Mouse (Mus musculus) Muller cell, postnatal 12 days (primary cell): Measurements from ENCODE around the gene Ajm1.

Experiments
- DNase-seq: peaks from one replicate; pipeline ENCODE4 v3.0.0-alpha.2; 2015; ENCODE audit errors: inconsistent ontology term

Ajm1 gene

DNA sequence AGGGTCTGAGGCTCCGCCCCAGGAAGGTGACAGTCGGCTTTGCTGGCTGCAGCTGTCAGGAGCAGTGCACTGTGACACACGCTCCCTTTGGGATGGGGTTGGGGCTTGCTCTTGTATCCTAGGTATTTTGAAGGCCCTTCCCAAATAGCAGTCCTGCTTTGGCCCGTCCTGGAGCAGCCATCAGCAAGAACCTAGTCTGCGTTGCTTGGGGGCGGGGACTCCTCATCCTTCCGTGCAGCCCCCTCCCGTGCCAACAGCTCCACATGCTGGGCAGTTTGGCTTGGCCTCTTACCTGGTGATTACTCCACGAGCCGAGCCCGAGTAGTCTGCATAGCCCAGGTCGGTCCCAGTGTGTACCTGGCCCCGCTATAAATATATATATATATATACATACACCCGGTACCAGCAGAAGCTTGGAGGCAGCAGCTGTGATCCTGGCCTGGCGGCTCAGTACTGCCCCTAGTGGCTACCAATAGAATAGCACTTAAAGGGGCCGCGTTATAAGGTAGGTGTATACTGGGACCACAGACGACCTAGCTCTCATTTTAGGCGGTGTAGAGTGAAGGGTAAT is at the start of gene Ajm1:
TSS of gene Ajm1 (minus strand) at position 464 of the 571 bp plus-strand sequence.
- peak; percentile 36 for DNase-seq

DNA sequence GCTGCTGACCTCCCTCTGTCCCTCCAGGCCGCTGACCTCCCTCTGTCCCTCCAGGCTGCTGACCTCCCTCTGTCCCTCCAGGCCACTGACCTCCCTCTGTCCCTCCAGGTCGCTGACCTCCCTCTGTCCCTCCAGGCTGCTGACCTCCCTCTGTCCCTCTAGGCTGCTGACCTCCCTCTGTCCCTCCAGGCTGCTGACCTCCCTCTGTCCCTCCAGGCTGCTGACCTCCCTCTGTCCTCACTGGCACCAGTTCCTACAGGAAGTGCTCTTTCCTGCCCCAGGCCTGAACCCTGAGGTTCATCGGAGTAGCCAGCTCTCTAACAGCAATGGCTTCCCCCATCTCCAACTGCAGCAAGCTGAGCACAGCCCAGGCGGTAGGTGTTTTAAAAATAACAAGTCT is 47.2 kb upstream of the Ajm1 start:
- DNase-seq, result no peak

DNA sequence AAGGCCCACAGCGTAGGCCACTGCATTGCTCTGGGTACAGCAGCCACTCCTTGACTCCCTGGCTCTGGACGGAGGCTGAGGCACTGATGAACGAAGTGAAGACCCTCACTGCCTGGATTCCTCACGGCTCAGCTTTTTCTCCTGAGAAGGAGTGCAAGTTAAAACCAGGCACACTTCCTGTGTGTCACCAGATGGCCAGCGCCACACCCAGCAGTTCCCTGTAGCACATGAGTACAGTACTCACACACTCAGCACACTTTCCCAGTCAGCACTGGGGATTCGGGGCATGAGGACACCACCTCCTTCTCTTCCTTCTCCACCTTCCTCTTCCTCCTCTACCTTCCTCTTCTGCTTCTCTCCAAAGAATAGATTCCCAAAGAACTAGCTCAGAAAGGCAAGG is 46.3 kb upstream of the Ajm1 start, which contains the start of gene Fcna:
TSS of gene Fcna (minus strand) at position 220 of the 400 bp plus-strand sequence.
- no peak for DNase-seq

DNA sequence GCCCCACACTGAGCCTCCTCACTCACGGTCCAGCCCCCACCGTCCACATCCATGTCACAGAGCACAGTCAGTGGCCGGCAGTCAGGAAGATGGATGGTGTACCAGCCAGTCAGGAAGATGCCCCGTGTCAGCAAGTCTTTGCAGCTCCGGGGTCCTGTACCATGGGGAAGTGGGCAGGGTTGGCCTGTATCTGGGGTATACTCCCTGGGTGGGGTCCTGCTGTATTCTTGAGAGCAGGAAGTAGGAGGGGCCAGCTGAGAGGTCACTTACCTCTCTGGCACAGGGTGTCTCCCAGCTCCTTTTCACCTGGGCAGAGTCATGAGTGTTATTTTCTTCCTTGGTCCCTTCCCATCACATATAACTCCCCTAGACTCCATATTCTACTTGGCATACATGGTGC is 44.4 kb upstream of the Ajm1 start:
- DNase-seq, result no peak

DNA sequence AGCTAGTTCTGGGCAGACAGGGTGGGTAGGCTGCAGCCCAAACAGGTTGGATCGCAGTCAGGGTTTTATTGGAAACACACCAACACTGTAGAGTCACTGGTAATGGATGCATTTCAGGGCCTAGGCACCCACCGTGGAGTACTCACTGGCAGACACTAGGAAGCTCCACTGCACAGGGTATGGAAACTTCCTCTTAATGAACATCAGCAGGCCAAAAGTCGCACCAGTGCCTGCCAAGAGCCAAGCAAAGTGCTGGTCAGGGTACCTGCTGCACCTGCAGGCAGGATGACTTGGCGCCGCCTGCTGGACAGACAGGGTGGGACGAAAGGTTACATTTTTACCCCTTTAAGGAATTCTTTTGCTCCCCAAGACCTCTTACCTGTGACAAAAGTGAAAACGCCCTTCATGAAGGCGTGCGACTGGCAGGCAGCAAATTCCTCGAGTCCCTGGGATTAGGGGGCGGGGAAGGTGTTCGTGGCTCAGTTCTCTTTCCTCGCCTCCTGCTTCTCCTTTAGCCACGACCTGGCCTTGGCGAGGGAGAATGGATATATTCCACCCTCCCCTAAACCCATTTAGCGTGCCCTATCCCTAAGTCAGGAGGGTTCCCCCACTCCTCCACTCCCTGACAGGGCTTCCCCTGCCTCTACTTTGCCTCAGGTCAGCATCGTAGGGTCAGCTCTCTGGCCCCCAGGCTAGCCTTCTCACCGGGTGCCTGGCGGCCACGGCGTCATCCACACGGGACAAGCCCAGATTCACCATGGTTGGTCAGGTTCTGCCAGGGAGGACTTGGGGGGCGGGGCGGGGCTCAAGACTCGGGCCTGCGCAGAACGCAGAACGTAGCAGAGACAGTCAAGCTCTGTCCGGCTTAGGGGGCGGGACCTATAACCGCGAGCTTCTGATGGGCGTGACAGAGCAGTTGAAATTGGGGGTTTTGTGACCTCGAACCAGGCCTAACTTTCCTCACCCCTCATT is 40.0 kb upstream of the Ajm1 start, which contains the start of gene Tmem141:
TSS of gene Tmem141 (minus strand) at position 777 of the 972 bp plus-strand sequence.
- DNase-seq, result peak; percentile 95

DNA sequence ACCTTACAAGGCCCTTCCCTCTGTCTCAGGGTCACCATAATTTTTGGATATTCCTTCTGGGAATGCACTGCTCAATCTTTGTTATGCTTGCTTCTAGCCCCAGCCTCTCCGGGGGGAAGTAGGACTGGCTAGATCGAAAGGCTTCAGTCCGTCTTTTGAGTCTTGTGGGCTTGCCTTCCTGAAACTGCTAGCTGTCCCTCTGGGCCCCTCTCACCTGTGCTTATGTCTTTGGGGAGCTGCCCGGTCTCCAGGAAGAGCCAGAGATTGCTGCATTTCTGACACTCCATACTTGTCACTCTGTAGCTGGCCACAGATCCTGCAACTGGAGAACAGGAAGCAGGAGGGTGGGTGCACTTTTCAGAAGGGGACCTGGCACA is 39.3 kb upstream of the Ajm1 start:
- no peak for DNase-seq

DNA sequence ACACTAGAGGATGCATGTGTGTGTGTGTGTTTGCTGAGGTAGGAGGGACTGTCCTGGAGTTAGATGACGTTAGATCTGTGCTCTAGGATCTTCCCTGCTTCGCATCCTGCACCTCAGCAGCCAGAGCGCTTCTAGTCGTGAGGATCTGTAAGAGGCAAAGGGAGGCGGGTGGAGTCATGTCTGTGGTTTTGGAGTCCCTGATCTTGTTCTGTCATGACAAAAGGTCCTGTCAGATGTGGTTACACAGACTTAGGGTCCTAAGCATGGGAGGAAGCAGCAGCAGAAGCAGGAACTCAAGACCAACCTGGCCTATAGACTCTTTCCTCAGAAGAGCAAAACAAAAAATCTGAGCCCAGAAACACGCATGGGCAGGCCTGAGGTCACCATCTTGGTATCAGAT is 38.8 kb upstream of the Ajm1 start:
- no peak for DNase-seq

DNA sequence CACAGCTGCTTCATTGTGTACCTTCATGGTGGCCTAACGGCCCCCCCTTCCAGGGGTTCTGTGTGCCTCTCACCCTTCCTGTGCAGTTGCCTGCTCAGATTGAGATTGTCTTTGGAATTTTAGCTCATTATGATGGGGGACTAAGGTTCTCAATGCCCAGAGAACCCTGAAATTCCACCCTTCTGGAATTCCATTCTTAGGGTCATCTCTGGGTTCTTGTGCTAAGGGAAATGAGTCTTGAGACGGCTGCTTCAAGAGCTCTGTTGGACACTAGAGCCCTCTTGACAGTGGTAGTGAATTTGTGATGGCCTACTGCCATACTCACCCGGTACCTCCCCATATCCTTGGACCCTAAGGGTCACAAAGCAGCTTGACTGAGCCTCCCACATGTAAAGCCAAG is 36.0 kb upstream of the Ajm1 start, which contains the start of gene Ccdc183:
TSS of gene Ccdc183 (minus strand) at position 101 of the 400 bp plus-strand sequence.
- no peak for DNase-seq

DNA sequence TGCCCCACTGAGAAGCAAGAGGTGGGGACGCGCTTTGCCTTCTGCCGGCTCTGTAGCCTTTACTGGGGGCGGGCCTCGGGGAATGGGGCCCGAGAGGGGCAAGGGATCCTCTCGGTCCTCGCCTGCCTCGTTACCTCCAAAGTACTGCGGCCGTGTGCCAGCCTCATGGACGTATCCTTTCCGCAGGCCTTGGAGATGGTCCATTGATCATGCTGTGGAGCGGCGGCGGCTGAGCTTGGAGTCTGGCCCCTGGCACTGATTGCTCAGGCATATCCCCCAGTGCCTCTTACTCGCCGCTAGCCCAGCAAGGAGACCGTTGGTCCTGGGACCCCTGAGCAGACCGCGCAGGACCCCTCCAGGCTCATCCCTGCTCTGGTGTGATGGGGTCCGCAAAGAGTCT is 34.8 kb upstream of the Ajm1 start:
- no peak for DNase-seq

DNA sequence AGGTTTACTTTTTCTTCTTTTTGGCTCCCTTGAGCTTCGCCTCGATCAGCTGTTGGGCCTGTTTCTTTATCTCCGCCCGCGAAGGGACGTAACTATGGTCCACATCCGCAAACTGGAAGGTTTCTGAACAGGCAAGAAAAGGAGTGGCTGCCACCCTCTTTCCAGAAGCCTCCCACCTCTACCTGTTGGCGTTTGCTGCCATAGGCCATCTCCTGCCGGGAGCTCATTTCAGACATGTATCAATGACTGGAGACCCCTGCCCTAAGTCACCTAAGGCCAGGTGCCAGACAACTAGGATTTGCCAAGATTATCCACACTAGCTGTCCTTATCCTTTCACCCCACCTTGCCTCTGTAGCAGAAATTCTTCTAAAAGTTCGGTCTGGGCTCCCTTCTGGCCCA is 27.1 kb upstream of the Ajm1 start:
- peak; percentile 3 for DNase-seq

DNA sequence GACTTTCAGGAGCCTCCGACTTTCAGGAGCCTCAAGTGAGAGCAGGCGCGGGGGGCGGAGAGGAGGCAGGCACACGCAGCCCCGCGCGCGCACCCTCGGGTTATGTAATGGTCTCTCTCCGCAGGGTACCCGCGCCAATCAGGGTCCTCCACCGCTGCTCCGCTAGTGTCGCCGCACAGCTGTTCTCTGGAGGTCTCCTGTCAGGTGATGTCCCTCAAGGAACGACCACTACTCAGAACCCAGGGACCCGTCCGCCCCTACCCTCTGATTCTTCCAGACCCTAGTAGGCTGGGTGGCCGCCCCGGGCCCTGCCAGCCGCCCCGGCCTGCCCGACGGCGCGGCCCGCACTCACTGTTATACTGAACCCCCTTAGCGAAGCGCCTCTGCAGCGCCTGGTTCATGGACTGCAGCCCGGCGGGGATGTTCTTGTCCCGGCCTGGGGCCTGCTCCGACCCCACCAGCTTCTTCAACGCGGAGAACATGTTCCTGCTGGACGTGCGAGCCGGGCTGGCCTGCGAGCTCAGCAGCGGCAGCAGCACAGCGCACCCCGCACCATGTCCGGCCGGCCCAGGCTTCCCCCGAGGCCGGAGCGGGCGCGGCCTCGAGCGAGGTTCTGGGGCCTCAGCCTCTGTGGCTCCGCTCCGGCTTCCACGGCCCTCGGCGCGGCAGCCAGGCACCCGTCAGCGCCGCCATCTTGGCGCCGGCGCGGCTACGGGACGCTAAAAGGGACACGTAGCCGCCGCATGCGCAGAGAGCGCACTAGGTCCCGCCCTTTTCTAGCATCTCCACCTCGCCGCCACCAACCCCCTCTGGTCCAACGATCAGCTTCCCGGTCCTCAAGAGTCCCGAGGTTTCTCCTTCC is 26.4 kb upstream of the Ajm1 start, which contains the start of gene Rabl6:
TSS of gene Rabl6 (minus strand) at position 761 of the 862 bp plus-strand sequence.
- DNase-seq, result peak; percentile 91

DNA sequence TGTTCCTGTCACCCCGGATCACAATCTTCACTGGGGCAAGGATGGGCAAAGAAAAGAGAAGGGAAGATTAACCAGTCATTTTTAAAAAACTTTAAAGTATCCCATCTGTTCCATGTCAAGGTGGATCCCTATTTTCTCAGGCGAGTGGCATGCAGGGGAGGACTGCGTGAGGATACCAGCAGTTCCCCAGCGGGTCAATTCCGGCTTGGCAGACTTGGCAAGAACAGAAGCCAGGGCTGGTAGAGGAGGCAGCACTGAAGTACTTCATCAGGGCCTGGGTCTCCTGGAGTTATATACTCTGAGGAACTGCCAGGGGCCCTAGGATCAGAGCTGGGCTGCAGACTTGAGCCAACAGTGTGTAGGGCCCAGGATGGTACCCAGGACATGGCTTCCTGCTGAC is 21.0 kb upstream of the Ajm1 start:
- no peak for DNase-seq

DNA sequence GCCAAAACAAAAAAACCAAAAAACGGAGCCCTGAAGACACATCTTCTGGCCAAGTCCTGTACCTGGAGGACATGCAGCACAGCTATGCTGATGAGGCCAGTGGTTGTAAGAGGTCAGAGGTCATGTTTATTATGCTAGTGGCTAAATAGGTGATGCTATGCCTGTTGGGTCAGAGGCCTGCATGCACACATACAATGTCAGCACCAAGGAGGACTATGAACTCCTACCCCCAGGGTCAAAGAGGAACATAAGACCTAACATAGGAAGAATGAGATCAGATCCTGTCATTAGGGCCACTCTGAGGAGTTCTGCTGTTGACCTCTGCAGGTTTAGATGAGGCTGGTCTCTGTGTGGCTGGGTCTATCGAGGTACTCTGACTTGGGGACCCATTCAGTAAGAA is 18.5 kb upstream of the Ajm1 start:
- DNase-seq, result no peak

DNA sequence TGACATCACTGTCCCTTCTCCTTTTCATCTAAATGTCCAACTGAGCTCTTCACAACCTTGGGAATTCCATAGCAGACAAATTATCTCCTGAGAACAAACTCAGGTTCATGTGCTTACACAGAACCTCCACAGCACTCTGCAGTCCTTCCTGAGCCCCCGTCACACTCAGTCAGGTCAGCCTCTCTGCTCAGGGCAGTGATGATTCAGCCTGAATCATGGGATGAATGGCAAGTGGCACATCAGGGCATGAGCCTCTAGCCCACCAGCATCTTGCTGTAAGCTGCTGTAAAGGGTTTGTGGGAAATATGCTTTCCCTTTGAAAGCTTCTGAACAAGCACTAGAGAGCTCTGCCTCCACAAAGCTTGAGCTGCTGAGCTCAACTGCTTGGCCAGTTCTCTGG is 17.2 kb upstream of the Ajm1 start:
- DNase-seq, result no peak

DNA sequence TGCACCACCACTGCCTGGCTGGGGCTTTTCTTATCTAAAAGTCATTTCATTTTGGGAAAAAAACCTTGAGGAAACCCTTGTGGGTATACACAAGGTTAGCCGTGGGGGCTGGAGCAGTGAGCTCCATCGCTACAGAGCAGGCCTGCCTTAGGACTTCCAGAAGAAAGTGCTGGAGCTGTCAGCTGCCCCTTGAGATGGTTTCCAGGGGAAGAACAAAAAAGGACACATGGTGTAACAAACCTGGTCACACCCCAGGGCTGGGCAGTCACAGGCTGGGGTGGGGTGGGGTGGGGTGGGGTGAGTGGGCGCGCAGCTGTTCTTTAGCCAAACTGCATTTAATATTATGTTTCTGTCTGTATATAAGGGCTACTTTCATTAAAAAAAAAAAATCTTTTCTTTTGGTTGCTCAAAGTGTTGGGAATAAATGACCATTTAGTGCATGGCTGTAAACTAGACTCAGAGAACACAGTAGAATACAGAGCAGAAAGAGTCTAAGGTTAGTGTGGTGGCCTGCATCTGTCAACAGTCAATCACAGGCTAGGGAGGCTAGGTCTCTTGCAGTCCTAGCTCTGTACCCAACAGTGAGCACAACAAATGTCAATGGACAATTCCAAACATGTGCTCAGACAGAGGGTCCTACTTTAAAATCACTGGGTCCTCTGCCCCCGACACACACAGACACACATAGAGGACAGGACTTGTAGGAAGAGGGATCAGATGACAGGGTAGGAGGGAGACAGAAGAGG is 15.4 kb upstream of the Ajm1 start:
- no peak for DNase-seq

DNA sequence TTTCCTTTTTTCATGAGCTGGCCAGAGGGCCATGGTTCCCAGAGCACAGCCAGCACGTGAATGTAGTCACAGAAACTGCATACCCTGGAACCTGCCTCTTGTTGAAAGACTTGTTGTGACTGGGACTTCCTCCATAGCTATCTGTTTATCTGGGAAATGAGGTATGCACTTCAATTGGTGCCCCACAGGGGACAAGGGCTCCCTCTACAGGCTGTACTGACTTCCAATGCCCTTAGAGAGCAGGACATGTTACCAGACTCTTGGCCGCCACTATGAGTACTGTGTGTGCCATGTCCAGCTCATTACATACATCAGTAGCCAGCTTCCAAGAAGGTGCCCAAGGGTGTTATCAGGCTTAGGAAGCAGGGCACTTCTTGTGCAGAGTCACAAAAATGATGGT is 10.3 kb upstream of the Ajm1 start:
- DNase-seq, result no peak

DNA sequence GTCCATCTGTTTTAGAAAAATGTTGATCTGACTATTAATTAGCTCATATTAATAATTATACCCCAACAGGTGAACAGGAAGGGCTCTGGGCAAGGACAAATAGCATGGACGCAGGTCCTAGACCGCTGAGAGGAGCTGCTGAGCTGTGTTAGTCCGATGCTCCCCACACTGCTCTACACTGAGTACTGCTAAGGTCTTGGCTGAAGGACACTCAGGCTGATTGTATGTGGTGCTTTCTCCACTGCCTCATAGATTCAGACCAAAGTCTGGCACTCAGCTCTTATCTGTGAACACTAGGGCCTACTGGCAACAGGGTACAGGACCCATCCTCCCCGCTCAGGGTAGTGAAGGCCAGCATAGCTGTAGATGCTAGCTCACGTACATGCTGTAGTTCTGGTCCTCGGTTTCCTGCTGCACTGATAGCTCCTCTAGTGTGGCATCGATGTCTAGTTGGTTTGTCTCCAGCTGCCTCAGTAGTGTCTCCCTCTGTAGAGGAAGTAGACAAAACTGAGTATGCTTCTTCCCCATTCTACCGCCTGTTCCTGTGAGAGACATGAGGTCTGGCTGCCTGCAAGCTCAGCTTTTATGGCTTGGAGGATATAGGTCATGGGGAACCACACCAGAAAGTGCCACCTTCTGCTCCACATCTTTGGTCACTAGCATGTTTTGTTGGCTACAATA is 6.8 kb upstream of the Ajm1 start:
- DNase-seq, result no peak

DNA sequence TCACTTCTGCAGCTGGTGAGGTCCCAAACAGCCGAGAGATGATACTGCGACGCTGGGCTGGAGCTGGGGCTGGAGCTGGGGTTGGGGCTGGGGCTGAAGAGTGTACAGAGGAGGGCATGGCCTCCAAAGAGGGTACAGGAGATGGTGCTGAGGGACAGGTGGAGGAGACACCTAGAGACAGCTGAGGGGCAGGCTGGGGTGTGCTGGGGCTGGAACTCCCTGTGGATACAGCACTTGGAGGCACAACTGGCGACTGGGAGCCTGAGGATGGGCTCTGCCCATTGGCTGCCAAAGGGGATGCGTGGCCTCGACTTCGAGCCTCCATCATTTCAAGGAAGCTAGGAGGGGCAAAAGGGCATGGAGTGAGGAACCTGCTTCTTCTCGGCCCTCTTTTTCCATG is 5.7 kb upstream of the Ajm1 start:
- DNase-seq, result no peak

DNA sequence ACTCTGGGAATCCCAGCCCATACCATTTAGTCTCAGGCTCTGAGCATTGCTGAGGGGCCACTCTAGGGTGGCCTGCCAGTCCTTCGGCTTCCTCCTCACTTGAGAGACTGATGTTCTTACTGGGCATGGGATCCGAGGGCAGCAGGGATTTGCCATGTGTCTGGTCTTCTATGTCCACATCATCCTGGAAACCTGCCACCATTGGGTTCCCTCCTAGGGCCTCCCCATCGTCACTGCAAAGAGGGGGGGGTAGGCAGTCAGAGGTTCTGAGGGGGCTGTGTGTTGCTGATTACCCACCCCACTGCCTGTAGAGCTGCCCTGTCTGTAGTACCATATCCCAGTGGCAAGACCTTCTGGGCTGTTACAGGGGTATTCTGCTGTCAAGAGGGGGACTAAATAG is 4.0 kb upstream of the Ajm1 start:
- DNase-seq, result no peak

DNA sequence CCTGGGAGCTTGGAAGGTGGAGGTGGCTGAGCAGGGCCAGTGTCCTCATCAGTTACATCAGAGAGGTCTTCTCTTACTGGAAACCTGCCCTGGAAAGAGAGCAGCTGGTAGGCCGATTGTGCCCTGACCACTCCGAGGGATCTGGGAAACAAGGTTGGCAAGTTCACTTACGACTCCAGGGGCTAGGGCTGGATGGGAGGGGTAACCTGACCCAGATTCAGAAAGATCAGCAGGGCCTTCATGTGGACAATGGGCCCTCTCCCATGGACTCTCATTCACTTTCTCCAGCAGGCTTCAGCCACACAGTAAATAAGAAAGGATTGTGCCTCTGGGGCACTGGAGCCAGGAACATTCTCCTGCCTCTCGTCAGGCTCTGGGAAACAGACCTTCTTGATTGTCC is 3.3 kb upstream of the Ajm1 start:
- no peak for DNase-seq

DNA sequence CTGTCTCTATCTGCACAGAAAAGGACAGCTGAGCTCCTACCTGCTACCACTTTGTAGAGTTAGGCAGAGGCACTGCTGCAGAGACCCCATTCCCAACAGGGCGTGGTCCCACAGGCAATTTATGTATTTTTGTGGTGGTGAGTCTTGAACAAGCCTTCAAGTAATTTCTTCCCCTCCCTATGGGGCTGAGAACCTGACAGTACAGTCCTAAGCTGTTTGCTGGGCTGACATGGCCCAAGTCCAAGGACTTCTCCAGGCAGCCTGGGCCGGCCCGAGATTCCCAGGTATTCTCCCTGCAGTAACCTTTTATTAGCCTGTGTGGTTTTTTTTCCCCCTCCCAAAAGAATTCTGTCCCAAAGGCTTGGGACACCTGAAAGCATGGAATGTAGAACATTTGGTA is 2.6 kb upstream of the Ajm1 start:
- DNase-seq, result no peak
